Mouse (Mus musculus): Measurements from ENCODE around the gene Clptm1.
A peak's percentile ranks its signal among the peaks of the same experiment; 100 is the strongest.
"Not testable (repeated sequence)": the region's sequence is repeated elsewhere in the genome, so short reads cannot be mapped to it uniquely, and the experiment has no call there.

The Clptm1 gene

DNA sequence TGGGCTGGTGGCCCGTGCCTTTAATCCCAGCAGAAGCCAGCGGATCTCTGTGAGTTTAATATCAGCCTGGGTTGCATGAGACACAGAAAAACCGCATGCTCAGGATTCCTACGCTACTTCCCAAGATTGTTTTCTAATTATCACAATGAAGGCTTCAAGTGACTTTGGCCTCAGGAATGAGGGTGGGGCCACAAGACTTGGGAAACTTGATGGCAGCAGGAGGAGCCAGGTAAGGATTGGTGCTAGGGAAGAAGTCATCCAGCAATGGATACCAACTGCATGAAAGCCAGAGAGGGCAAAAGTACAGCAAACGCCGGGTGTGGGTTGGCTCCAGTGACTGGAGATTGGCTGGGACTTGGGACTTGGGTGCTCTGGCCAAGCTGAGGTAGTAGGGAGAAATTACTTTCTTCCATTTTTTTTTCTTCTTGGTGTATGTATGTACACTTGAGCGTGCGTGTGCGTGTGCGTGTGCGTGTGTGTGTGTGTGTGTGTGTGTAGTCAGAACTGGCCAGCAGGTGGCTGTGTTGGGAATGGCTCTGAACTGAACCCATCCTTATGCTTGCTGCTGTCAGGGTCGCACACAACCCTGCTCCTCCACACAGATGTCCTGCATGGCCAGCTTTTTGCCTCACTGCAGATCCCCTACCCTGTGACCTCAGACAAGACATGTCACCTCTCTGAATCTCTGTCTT is 55.0 kb downstream of the Clptm1 start:
- DNase-seq (ENCODE audit: low read depth, low spot score) = no peak

DNA sequence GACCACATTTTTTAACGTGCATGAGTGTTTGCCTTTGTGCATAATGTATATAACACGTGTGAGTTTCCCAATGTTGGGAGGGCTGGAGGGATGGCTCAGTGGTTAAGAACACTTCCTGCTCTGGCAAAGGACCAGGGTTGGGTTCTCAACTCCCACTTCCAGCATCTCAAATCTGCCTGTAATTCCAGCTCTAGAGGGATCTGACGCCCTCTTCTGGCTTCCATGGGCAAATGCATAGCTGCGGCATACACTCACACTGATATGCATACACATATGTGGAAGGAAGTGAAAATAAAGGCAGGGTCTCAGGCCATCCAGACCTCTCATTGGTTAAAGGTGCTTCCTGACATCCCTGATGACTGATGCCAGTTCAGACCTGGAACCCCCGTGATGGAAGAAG is 57.5 kb downstream of the Clptm1 start:
- DNase-seq (ENCODE audit: low read depth, low spot score) = no peak

DNA sequence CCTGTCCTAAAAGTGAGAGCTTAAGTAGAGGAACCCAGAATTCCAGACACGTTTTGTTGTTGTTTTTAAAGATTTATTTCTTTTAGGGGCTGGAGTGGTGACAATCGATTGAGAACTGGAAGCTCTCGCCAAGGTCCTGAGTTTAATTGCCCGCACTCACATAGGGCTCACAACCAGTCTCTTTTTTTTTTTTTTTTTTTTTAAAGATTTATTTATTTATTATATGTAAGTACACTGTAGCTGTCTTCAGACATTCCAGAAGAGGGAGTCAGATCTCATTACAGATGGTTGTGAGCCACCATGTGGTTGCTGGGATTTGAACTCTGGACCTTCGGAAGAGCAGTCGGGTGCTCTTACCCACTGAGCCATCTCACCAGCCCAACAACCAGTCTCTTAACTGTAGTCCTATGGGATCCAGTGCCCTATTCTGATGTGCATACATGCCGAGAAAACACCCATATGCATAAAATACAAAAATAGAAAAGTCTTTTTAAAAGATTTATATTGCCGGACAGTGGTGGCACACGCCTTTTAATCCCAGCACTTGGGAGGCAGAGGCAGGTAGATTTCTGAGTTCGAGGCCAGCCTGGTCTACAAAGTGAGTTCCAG is 60.1 kb downstream of the Clptm1 start:
- not testable (repeated sequence) for DNase-seq (ENCODE audit: low read depth, low spot score)

DNA sequence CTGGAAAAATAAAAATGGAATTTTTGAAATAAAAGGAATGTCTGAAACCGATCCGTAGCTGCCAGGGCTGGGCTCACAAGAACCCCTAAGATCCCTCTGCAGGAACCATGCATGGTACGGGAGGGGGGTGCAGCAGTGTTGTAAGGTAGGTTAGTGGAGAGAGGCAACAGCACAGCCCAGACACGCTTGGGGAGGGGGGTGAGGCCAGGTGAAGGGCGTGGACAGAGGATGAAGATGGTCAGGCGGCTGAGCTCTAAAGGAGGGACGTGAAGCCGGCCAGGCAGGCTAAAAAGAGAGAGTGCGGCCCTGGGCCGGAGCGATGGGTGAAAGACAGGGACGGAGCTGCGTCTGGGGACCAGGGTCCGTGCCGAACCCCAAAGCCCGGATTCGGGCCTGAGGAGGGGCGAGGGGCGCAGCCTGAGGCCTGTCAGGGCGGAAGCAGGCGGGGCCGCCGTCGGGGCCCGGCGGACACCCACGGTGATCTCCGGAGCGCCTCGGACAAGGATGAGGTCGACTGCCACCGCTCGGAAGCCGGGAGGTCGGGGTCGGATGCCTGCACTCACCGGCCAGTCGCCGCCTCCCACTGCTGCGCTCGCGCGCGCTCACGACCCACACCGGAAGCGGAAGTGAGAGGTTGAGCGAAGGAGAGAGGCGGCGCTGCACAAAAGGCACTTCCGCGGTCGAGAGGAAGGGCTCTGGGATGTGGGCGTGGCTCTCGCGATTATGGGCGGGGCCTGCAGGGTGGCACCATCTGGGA is 60.8 kb downstream of the Clptm1 start, which contains the start of gene Clasrp:
Gene Clasrp (minus strand): TSS at position 638 of the 757 bp plus-strand sequence.
- peak; percentile 97 for DNase-seq (ENCODE audit: low read depth, low spot score)

DNA sequence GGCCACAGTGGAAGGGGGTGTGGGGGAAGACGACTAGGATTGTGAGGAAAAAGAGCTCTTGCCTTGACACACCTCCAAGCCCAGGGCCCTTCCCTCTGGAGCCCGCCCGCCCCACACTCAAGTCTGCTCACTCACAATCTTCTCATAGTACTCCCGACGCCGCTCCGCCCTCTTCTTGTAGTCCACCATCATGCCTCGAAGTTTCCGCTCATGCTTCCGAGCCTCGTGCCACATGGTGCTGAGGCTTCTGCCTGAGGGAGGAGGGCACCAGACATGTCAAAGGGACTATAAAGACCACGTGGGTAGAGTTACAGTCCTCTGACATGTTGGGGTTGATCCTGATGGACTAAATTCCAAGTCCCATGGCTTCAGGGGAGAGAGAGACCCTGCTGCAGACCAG is 61.8 kb downstream of the Clptm1 start:
- no peak for DNase-seq (ENCODE audit: low read depth, low spot score)

DNA sequence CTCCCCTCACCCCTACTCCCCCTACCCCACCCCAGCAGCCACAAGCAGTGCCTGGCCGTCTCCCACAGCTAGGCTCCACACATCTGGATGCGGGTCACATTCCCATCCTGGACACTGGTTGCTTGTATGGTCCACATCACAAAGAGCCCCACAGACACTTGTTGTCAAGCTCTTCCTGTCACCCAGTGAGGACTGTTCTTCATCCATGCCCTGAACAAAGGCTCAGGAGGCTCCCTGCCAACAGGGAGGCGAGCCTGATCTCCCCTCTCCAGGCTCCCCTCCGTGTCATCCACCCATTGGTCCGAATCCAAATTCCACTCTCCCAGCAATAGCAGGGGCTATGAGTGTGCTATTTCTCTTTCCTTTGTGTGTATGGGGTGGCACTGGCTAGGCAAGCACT is 64.3 kb downstream of the Clptm1 start:
- DNase-seq (ENCODE audit: low read depth, low spot score) = no peak

DNA sequence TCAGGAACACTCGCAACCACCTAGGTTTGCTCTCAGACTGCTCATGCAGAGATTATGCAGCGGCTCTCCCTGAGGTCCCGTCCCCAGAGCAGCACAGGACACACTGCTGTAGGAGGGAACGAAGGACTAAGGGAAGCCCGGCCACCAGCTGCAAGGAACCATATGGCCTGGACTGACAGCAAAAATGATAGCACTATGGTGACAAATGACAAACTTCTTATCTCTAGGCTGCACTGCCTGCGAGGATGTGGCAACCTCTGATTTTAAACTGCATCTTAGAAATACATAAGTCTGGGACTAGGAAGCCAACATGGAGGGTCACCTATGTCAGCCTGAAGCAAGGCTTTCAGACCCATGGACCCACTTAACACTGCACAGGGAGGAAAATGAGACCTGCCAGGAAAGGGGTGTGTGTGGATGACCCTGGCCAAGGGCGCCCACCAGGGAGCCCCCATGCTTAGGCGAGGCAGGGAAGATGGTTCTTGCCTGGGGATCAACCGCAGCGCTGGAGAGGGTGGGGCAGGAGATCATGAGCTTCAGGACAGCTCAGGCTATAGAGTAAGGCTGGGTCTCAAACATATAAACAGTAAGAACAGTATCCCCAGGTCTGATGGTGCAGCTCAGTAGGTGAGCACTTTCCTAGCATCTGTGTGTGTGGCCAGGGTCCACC is 71.6 kb downstream of the Clptm1 start:
- DNase-seq (ENCODE audit: low read depth, low spot score) = no peak

DNA sequence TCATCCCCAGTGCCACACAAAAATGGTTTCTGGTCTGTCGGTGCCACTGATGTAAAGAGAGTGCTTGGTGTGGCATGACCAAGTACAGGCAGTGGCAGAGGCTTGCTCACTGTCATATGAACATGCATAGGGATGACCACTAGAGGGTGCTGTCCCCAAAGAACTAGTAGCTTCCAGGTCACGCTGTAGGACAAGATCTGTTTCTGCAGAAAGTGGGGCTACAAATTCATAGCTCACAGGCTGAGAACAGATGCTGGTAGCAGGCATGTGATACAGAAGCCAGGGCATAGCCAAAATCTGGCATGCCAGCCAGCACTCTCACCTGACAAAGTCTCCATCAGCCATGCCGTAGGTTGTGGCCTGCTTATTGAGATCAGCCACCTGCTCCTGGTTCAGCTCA is 74.9 kb downstream of the Clptm1 start:
- peak; percentile 86 for DNase-seq (ENCODE audit: low read depth, low spot score)

DNA sequence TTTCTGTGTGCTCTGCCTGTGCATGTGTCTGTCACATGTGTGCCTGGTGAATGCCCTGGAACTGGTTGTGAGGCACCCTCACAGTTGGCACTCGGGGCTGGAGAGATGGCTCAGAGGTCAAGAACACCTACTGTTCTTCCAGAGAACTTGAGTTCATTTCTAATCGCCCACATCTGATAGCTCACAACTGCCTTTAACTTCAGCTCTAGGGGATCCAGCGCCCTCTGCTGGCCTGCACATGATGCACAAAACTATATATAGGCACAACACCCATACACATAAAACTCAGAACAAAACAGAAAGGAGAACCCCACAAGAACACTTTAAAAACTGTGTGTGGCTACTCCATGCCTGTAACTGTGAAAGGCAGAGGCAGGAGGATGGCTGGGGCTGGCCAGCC is 75.6 kb downstream of the Clptm1 start:
- peak; percentile 66 for DNase-seq (ENCODE audit: low read depth, low spot score)

DNA sequence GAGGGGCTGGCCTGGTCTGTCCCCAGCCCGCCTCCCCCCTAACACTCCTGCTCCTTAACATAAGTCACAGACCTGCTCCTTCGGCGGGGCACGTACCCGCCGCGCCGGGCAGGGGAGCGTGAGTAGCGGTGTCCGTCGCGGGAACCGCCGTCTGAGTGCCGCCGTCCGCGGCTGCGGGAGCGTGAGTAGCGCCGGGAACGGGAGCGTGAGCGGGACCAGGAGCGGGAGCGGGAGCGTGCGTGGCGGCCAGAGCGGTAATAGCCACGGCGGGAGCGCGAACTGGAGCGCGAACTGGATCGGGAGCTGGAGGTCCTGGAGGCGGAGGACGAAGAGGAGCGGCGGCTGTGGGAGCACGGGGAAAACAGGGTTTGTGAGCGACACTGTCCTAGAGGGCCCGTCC is 78.6 kb downstream of the Clptm1 start:
- no peak for DNase-seq (ENCODE audit: low read depth, low spot score)
